9 mouse cellular contexts compared by ENCODE assay signal in genomic region chr17:35029691-35030532, GRCm38 (mm10). TPM values are rescaled to one million over a fixed set of nuclear protein-coding genes. Genes with fewer than 3 reads are reported as not detected.
DNase-seq lines count a peak whose midpoint lies in the region; ATAC-seq lines count a peak whose summit lies in the region.
"Had no signal": no experiment of that assay in that cellular context is flagged by ENCODE, and none has a peak within 500 bp of the region (broad histone marks: within the 10 kb centered on the region; RNA-seq: fewer than 3 reads in every experiment).

No protein-coding gene starts in this region.

- WGBS in heart, embryonic 14.5 days = 41% methylated on average over 19 of the region's 19 CpGs
- 23% methylated on average over 19 of the region's 19 CpGs for WGBS in hindbrain, embryonic 16.5 days

- H3K4me2 ChIP-seq in heart, embryonic 14.5 days (ENCODE audit: low read length) = no peak overlapping the region
- H3K4me2 ChIP-seq in hindbrain, embryonic 16.5 days (ENCODE audit: low read length) = peak overlapping the region; percentile 45
- H3K4me2 ChIP-seq: stomach, embryonic 15.5 days had no signal

- H3K4me1 ChIP-seq in heart, embryonic 14.5 days (ENCODE audit: control insufficient read depth in 2 of 2, insufficient read depth in 2 of 2, low read length in 2 of 2) = peaks cover 6 to 14% of the 10 kb centered on the region in 2 experiments; a peak in 2 of 4 replicates
- peaks cover 10% of the 10 kb centered on the region for H3K4me1 ChIP-seq in hindbrain, embryonic 16.5 days (ENCODE audit: control insufficient read depth, insufficient read depth, low read depth, low read length)

- ATAC-seq in heart, embryonic 14.5 days (ENCODE audit: insufficient number of reproducible peaks, insufficient read depth, low FRiP score, low read depth) = no peak
- peak; percentile 53 for ATAC-seq in hindbrain, embryonic 16.5 days

- no peaks in the 10 kb centered on the region for H3K27me3 ChIP-seq in heart, embryonic 14.5 days (ENCODE audit: control insufficient read depth, insufficient read depth, low read length)
- no peaks in the 10 kb centered on the region for H3K27me3 ChIP-seq in hindbrain, embryonic 16.5 days (replicated peaks; ENCODE audit: control insufficient read depth, insufficient read depth, low read length)
- H3K27me3 ChIP-seq: stomach, embryonic 15.5 days had no signal

- H3K36me3 ChIP-seq in heart, embryonic 14.5 days (ENCODE audit: control insufficient read depth, insufficient read depth, low read length) = no peaks in the 10 kb centered on the region
- H3K36me3 ChIP-seq in hindbrain, embryonic 16.5 days (ENCODE audit: control insufficient read depth, insufficient read depth, low read length) = no peaks in the 10 kb centered on the region
- H3K36me3 ChIP-seq: stomach, embryonic 15.5 days had no signal

- DNase-seq in heart, adult 9 months (ENCODE audit: low spot score in 2 of 2) = no peak
- peak; percentile 40 for DNase-seq in brain, adult 2 months (ENCODE audit: low read depth, low spot score)
- peak; percentile 53 for DNase-seq in mesoderm, embryonic 11.5 days (ENCODE audit: low read depth, low spot score)
- peak; percentile 66 for DNase-seq in thymus, postnatal 14 days
- no peak for DNase-seq in adrenal gland, postnatal 25 days
- no peak for DNase-seq in gastrocnemius, adult 18-20 months (ENCODE audit: low spot score)

- H3K9ac ChIP-seq in heart, embryonic 14.5 days (ENCODE audit: low read length) = 0 out of 2 replicates have a peak overlapping the region, but pooled peaks have one; percentile 25
- peak overlapping the region; percentile 36 for H3K9ac ChIP-seq in hindbrain, embryonic 16.5 days (ENCODE audit: low read depth, low read length)
- H3K9ac ChIP-seq: stomach, embryonic 15.5 days had no signal

- no peaks in the 10 kb centered on the region for H3K9me3 ChIP-seq in heart, embryonic 14.5 days (ENCODE audit: control insufficient read depth, low read length)
- H3K9me3 ChIP-seq in hindbrain, embryonic 16.5 days (ENCODE audit: control insufficient read depth, low read length) = no peaks in the 10 kb centered on the region
- H3K9me3 ChIP-seq: stomach, embryonic 15.5 days had no signal

- no peak overlapping the region for H3K4me3 ChIP-seq in heart, embryonic 14.5 days (ENCODE audit: control insufficient read depth in 1 of 2, insufficient read depth in 1 of 2, low read depth in 1 of 2, low read length in 2 of 2)
- H3K4me3 ChIP-seq in hindbrain, embryonic 16.5 days (ENCODE audit: low read length) = peak overlapping the region; percentile 8; the same call in 1 of the 2 replicates
- H3K4me3 ChIP-seq: stomach, embryonic 15.5 days had no signal

- H3K27ac ChIP-seq in heart, embryonic 14.5 days (replicated peaks in 1 of 2; ENCODE audit: control insufficient read depth in 1 of 2, insufficient read depth in 1 of 2, low read depth in 2 of 2, low read length in 2 of 2) = no peak overlapping the region
- no peak overlapping the region for H3K27ac ChIP-seq in hindbrain, embryonic 16.5 days (ENCODE audit: low read depth, low read length)
- H3K27ac ChIP-seq: stomach, embryonic 15.5 days had no signal

RNA-seq across cellular contexts. Expression of gene Sapcd1, which starts 2.1 kb away (rescaled TPM):
- polyA plus RNA-seq in heart, embryonic 14.5 days (2014; fragmentation: Nextera tagmentation; extraction: Ambion mirVana) = 1.5 and 2.2 TPM in 2 replicates
- 1.7 TPM in 2 replicates for polyA plus RNA-seq in hindbrain, embryonic 16.5 days (2015; fragmentation: Nextera tagmentation; extraction: Ambion mirVana)
- total RNA-seq in adrenal gland, postnatal 25 days (2021) = 0.61 TPM in 1 of 2 replicates, not detected in the other
- not detected for total RNA-seq in gastrocnemius, adult 18-20 months (2021)

RNA-seq across cellular contexts. Expression of gene Vwa7, which starts 13.5 kb away (rescaled TPM):
- polyA plus RNA-seq in heart, embryonic 14.5 days (2014; fragmentation: Nextera tagmentation; extraction: Ambion mirVana) = 0.28 and 0.42 TPM in 2 replicates
- 0.08 and 0.19 TPM in 2 replicates for polyA plus RNA-seq in hindbrain, embryonic 16.5 days (2015; fragmentation: Nextera tagmentation; extraction: Ambion mirVana)
- 0.57 and 0.97 TPM in 2 replicates for total RNA-seq in adrenal gland, postnatal 25 days (2021)
- 10 to 100 TPM; 13.2 to 16.8 TPM for total RNA-seq in gastrocnemius, adult 18-20 months (2021)

RNA-seq across cellular contexts. Expression of gene Msh5, which starts 16.6 kb away (rescaled TPM):
- 2.6 and 3.5 TPM in 2 replicates for polyA plus RNA-seq in heart, embryonic 14.5 days (2014; fragmentation: Nextera tagmentation; extraction: Ambion mirVana)
- 1.8 and 2.5 TPM in 2 replicates for polyA plus RNA-seq in hindbrain, embryonic 16.5 days (2015; fragmentation: Nextera tagmentation; extraction: Ambion mirVana)
- 1.3 and 1.6 TPM in 2 replicates for total RNA-seq in adrenal gland, postnatal 25 days (2021)
- under 1 TPM in 1 of 2 experiments, not detected in 1; 0.28 TPM for total RNA-seq in gastrocnemius, adult 18-20 months (2021)

RNA-seq across cellular contexts. Expression of gene Clic1, which starts 19.9 kb away (rescaled TPM):
- 108 TPM in 2 replicates for polyA plus RNA-seq in heart, embryonic 14.5 days (2014; fragmentation: Nextera tagmentation; extraction: Ambion mirVana)
- polyA plus RNA-seq in hindbrain, embryonic 16.5 days (2015; fragmentation: Nextera tagmentation; extraction: Ambion mirVana) = 85.2 and 88.5 TPM in 2 replicates
- total RNA-seq in adrenal gland, postnatal 25 days (2021) = 79.7 and 90.5 TPM in 2 replicates
- 10 to 100 TPM in 1 of 2 experiments, 1 to 10 TPM in 1; 7.5 to 11.6 TPM for total RNA-seq in gastrocnemius, adult 18-20 months (2021)

RNA-seq across cellular contexts. Expression of gene Ddah2, which starts 28.9 kb away (rescaled TPM):
- 186 and 222 TPM in 2 replicates for polyA plus RNA-seq in heart, embryonic 14.5 days (2014; fragmentation: Nextera tagmentation; extraction: Ambion mirVana)
- polyA plus RNA-seq in hindbrain, embryonic 16.5 days (2015; fragmentation: Nextera tagmentation; extraction: Ambion mirVana) = 338 and 363 TPM in 2 replicates
- 14.2 and 17.8 TPM in 2 replicates for total RNA-seq in adrenal gland, postnatal 25 days (2021)
- total RNA-seq in gastrocnemius, adult 18-20 months (2021) = 1 to 10 TPM; 4.5 to 8.7 TPM

Comparison
In these comparisons a context has a peak if more than half of its experiments do, and no peak if none do; other contexts are left out.
1. DNase-seq: peak in brain, adult 2 months (single experiment), mesoderm, embryonic 11.5 days (single experiment) and thymus, postnatal 14 days (single experiment); none in heart, adult 9 months (0 of 2), adrenal gland, postnatal 25 days (single experiment) and gastrocnemius, adult 18-20 months (single experiment).